Mouse (Mus musculus) Patski (cell line): ENCODE data around the gene 0610037L13Rik. TPM values are rescaled to one million over a fixed set of nuclear protein-coding genes. Genes with fewer than 3 reads are reported as not detected.

Experiments
- ATAC-seq: fragments of 100-300 bp; one replicate; pipeline ENCODE4 v1.8.0; 2021
- CTCF ChIA-PET: fragments of 350-600 bp; sonication (Branson Sonifier 250); formaldehyde crosslinking; loops from one replicate; lab custom pipeline; 2022; ENCODE audit warnings: inconsistent platforms; lab: Charles Lee
- POLR2A ChIA-PET: fragments of 350-600 bp; sonication (Branson Sonifier 250); formaldehyde crosslinking; loops from one replicate; lab custom pipeline; 2022; ENCODE audit warnings: antibody characterized with exemption, inconsistent platforms; lab: Charles Lee
- DNase-seq: peaks from one replicate; pipeline ENCODE4 v3.0.0-alpha.2; 2011; ENCODE audit warnings: low read depth, low spot score
- H3K27me3 ChIP-seq: fragments of 371-371 bp; one replicate; pipeline ENCODE4 v1.5.1; 2021
- CTCF ChIP-seq: fragments of 100-300 bp; IDR thresholded peaks from one replicate; pipeline ENCODE4 v1.5.1; 2021
- in situ Hi-C: fragments of 300-500 bp; cut with MboI; formaldehyde crosslinking; loops from 3 replicates; pipeline ENCODE4 v1.11.1; 2018; ENCODE audit warnings: low pct_unique_long_range_greater_than_20kb, mixed read lengths
- polyA plus RNA-seq: library from polyadenylated mRNA; unstranded; gene quantifications from one replicate; pipeline ENCODE4 v1.2.3, GENCODE M21; 2021

The 0610037L13Rik gene
- polyA plus RNA-seq, 1 experiment from 2014 or later: 33.1 TPM

DNA sequence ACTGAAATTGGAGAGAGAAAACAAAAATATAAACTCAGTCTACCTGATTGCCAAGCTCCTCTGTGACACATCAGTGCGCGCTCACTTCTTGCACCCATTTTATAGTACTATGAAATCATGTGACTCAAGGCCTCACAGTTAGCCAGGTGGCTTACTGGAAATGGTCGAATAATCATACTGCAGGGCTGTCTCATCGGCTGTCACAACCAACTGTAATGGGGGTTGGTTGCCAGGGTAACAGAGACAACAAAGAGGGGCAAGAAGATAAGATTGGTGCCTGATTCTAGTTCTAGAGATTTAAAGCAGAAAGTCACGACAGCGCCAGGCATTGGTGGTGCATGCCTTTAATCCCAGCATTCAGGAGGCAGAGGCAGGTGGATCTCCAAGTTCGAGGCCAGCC is 30.6 kb upstream of the 0610037L13Rik start:
- in situ Hi-C loops: no loop called here
- TF ChIP-seq CTCF: no peak
- ChIA-PET POLR2A (no interaction called here), CTCF (interaction anchor here (1.6 kb wide), 1 partner anchor 122 kb away, joined by 3 read pairs; no protein-coding TSS in a partner anchor)
- ATAC-seq: no peak
- H3K27me3 ChIP-seq: no peaks in the 10 kb centered on the region
- DNase-seq: no peak

- ATAC-seq (no peak), DNase-seq (no peak)
- H3K27me3 ChIP-seq: no peaks in the 10 kb centered on the region
- ChIA-PET CTCF (no interaction called here), POLR2A (no interaction called here)
- TF ChIP-seq CTCF: no peak
- in situ Hi-C loops: no loop called here
Measured at GRCm38 (mm10) chr4:107864866-107865265, 24.7 kb upstream of the 0610037L13Rik start.

- DNase-seq: peak; percentile 75
- H3K27me3 ChIP-seq: no peaks in the 10 kb centered on the region
- peak; percentile 78 for ATAC-seq
- TF ChIP-seq CTCF: no peak
- CTCF ChIA-PET: no interaction called here
- in situ Hi-C loops: no loop called here
- POLR2A ChIA-PET: no interaction called here
Measured at GRCm38 (mm10) chr4:107879254-107880050, 10.2 kb upstream of the 0610037L13Rik start, which contains the start of gene Magoh. Magoh (plus strand) TSS chr4:107879755.

- ATAC-seq: no peak
- ChIA-PET POLR2A (no interaction called here), CTCF (no interaction called here)
- H3K27me3 ChIP-seq: no peaks in the 10 kb centered on the region
- TF ChIP-seq CTCF: no peak
- no peak for DNase-seq
- in situ Hi-C loops: no loop called here
Measured at GRCm38 (mm10) chr4:107881631-107882030, 8.0 kb upstream of the 0610037L13Rik start.

- no peaks in the 10 kb centered on the region for H3K27me3 ChIP-seq
- POLR2A ChIA-PET: no interaction called here
- CTCF ChIA-PET: no interaction called here
- TF ChIP-seq CTCF: no peak
- ATAC-seq: no peak
- in situ Hi-C loops: no loop called here
- DNase-seq: no peak
Measured at GRCm38 (mm10) chr4:107886371-107886770, 3.2 kb upstream of the 0610037L13Rik start.

DNA sequence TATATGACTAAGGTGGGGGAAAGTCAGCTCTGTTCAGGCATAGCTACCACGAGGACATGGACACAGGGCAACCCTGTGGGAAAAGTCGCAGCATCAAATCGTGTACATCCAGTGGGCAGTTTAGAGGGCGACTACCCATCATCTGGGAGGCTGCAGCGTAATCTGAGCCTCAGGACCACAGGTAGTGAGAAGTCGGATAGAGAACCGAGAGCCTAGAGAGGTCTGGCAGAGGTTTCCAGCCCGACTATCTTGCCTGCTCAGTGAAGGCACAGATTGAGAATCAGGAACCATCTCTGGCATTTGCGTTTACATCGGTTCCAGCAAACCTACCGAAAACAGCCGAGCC is 255 bp upstream of the 0610037L13Rik start:
- POLR2A ChIA-PET: no interaction called here

DNA sequence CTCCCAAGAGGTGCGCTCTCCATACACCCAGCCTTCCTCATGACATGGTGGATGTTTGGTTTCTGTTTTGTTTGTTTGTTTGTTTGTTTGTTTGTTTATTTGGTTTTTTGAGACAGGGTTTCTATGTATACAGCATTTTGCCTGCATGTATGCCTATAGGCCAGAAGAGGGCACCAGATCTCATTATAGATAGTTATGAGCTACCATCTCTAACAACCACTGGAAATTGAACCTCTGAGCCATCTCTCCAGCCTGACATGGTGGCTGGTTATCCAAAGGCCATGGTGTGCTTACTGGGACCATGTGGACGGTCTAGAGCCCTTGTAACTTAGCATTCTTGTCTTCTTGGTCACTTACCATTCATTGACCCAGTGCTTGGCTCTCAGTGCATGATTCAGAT is 3.0 kb downstream of the 0610037L13Rik start:
- DNase-seq (no peak), ATAC-seq (no peak)
- no peaks in the 10 kb centered on the region for H3K27me3 ChIP-seq
- in situ Hi-C loops: loop anchor here (10.0 kb wide), 1 partner anchor 422 kb away; no protein-coding TSS in a partner anchor
- TF ChIP-seq CTCF: peak; percentile 42
- ChIA-PET CTCF (interaction anchor here (1.4 kb wide), 1 partner anchor 120 kb away, joined by 3 read pairs; no protein-coding TSS in a partner anchor), POLR2A (no interaction called here)

More for the DNA sequence above, 255 bp upstream of the 0610037L13Rik start:
- in situ Hi-C loops: no loop called here
- no peaks in the 10 kb centered on the region for H3K27me3 ChIP-seq
- no peak for TF ChIP-seq CTCF
- DNase-seq (no peak), ATAC-seq (peak; percentile 40)
- CTCF ChIA-PET: no interaction called here

DNA sequence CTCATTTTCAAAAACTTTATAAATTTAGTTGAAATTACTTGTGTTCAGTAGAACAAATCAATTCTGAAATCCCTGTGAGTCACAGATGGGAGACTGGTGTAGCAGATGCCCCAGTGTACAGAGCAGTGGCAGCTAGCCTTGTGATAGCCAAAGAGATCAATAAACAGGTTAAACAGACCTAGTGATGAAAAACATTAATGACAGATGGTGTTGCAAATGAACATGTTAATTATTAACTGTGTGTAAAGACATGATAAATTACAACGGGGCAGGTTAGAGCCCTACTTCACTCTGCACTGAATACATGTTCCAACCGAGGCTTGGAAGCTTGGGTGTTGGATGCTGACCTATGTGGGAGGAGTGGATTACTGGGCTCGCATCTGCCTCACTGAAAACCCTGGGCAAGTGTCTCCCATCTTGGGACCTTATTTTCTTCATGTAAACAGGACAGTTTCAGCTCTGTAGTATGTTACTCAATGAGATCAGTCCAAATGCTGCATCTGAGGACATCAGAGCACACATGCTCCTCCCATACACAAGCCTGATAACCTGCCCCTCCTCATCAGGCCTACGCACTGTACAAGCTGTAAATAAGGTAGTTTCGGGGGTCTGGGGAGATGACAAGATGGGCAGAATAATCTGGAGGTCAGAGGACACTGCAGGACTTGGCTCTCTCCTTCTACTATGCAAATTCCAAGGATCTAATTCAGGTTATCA is 9.8 kb downstream of the 0610037L13Rik start:
- no peak for TF ChIP-seq CTCF
- ChIA-PET CTCF (no interaction called here), POLR2A (no interaction called here)
- no peak for ATAC-seq
- H3K27me3 ChIP-seq: no peaks in the 10 kb centered on the region
- DNase-seq: no peak
- in situ Hi-C loops: loop anchor here (10.0 kb wide), 1 partner anchor 415 kb away; no protein-coding TSS in a partner anchor

DNA sequence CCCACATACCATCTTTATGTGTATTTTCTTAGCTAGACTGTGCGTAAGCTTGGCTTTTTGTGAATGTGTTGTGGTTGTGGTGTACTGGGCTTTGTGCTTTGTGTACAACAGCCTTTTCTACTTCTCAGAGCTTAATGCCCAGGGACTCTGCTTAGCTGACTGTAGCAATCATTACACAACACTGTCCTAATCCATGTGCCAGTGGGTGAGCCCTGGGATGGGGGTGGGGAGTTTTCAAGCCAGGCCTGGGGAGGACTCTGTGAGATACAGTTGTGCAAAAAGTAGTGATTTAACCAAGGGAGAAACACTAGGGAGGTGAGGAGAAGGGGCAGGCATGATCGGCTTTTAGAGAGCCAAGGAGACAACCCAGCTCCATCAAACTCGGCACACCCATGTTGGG is 10.6 kb downstream of the 0610037L13Rik start:
- CTCF ChIA-PET: no interaction called here
- ATAC-seq (no peak), DNase-seq (no peak)
- no peak for TF ChIP-seq CTCF
- POLR2A ChIA-PET: no interaction called here
- in situ Hi-C loops: no loop called here
- H3K27me3 ChIP-seq: no peaks in the 10 kb centered on the region

DNA sequence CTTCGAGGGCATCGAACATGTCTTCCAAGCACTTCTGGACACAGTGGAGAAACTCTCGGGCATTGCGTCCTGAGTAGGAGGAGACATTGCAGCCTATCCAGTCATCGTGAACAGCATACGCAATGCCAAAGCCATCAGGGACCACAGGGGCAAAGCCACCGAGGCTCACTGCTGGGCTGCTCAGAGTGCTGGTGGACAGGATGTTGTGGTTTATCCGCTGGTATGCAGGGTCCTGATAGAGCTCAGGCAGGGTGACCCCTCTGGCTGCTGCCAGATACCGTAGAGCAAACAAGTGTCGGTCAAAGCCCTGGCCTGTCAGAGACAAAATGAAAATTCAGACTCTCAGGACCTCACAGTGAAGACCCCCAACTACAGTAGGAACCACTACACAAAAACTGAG is 14.6 kb downstream of the 0610037L13Rik start:
- DNase-seq: no peak
- ChIA-PET POLR2A (no interaction called here), CTCF (no interaction called here)
- ATAC-seq: no peak
- in situ Hi-C loops: no loop called here
- no peak for TF ChIP-seq CTCF
- no peaks in the 10 kb centered on the region for H3K27me3 ChIP-seq

DNA sequence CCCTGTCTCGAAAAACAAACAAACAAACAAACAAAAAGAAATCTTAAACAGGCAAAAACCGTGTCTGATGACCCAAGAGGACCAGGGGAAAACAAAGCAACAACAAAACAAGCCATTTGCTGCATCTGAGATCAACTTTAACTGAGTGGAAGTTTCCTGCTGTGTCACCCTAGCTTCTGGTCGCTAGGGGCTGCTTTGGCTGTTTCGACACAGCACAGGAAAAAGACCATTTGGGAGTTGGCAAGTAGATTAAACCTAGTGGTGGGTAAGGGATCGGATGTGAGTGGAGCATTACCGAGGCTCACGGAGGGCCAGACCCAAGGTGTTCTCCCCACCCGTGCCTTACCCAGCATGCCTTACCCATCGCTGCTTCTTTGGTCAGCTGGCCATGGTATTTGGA is 16.9 kb downstream of the 0610037L13Rik start:
- no peak for TF ChIP-seq CTCF
- DNase-seq: no peak
- in situ Hi-C loops: no loop called here
- ChIA-PET CTCF (interaction anchor here (0.9 kb wide), 1 partner anchor 456 kb away, joined by 3 read pairs; no protein-coding TSS in a partner anchor), POLR2A (interaction anchor here (1.1 kb wide), 1 partner anchor 12 kb away, joined by 3 read pairs; no protein-coding TSS in a partner anchor)
- no peak for ATAC-seq
- no peaks in the 10 kb centered on the region for H3K27me3 ChIP-seq
